Mouse (Mus musculus): ENCODE measurements around the gene Fam135a. TPM values are rescaled to one million over a fixed set of nuclear protein-coding genes. Genes with fewer than 3 reads are reported as not detected.
A peak's percentile ranks its signal among the peaks of the same experiment; 100 is the strongest.

Fam135a gene
- total RNA-seq (2014; rRNA removed) (38.0 and 44.4 TPM in 2 replicates), polyA plus RNA-seq (2015; fragmentation: Nextera tagmentation; extraction: Ambion mirVana) (19.8 and 22.0 TPM in 2 replicates)

- ATAC-seq (ENCODE audit: low FRiP score): peak; percentile 96
- DNase-seq (ENCODE audit: low spot score): peak; percentile 97
- no peaks in the 10 kb centered on the region for H3K9me3 ChIP-seq (ENCODE audit: low read length)
- H3K4me2 ChIP-seq (ENCODE audit: low read depth, low read length, poor library complexity, severe bottlenecking): peak within 1 kb of the TSS; percentile 69
- no peaks in the 10 kb centered on the region for H3K36me3 ChIP-seq (ENCODE audit: insufficient read depth, low read length)
- H3K4me1 ChIP-seq (ENCODE audit: insufficient read depth, low read length): no peaks in the 10 kb centered on the region
- peak within 1 kb of the TSS; percentile 92 for H3K4me3 ChIP-seq (ENCODE audit: low read depth, low read length)
- under 1% methylated on average over 59 of the region's 88 CpGs for WGBS
- TF ChIP-seq CTCF (IDR thresholded peaks at IDR 0.05): no peak
- H3K9ac ChIP-seq (replicated peaks; ENCODE audit: low read length, poor library complexity, severe bottlenecking): peak within 1 kb of the TSS; percentile 93
- H3K27me3 ChIP-seq (ENCODE audit: insufficient read depth, low read length): no peaks in the 10 kb centered on the region
- H3K27ac ChIP-seq (ENCODE audit: low read depth, low read length): peak within 1 kb of the TSS; percentile 78
Observed at GRCm38 (mm10) chr1:24099926-24100869, at the start of gene Fam135a. Gene Fam135a (minus strand): TSS chr1:24100341.

- Histone ChIP-seq H3K4me3 (ENCODE audit: low read depth, low read length) (no peak overlapping the region), H3K4me2 (ENCODE audit: low read depth, low read length, poor library complexity, severe bottlenecking) (no peak overlapping the region), H3K27ac (ENCODE audit: low read depth, low read length) (no peak overlapping the region), H3K9me3 (ENCODE audit: low read length) (no peaks in the 10 kb centered on the region), H3K4me1 (ENCODE audit: insufficient read depth, low read length) (no peaks in the 10 kb centered on the region), H3K27me3 (ENCODE audit: insufficient read depth, low read length) (no peaks in the 10 kb centered on the region), H3K36me3 (ENCODE audit: insufficient read depth, low read length) (no peaks in the 10 kb centered on the region), H3K9ac (replicated peaks; ENCODE audit: low read length, poor library complexity, severe bottlenecking) (no peak overlapping the region)
- TF ChIP-seq CTCF (IDR thresholded peaks at IDR 0.05): no peak
- WGBS: 67% methylated on average over 8 of the region's 8 CpGs
- DNase-seq (ENCODE audit: low spot score) (peak; percentile 12), ATAC-seq (ENCODE audit: low FRiP score) (no peak)
Observed at GRCm38 (mm10) chr1:24143504-24143903, 43.4 kb upstream of the Fam135a start.

- Histone ChIP-seq H3K36me3 (ENCODE audit: insufficient read depth, low read length) (no peaks in the 10 kb centered on the region), H3K27ac (ENCODE audit: low read depth, low read length) (no peak overlapping the region), H3K27me3 (ENCODE audit: insufficient read depth, low read length) (no peaks in the 10 kb centered on the region), H3K4me1 (ENCODE audit: insufficient read depth, low read length) (no peaks in the 10 kb centered on the region), H3K4me2 (ENCODE audit: low read depth, low read length, poor library complexity, severe bottlenecking) (no peak overlapping the region), H3K9ac (replicated peaks; ENCODE audit: low read length, poor library complexity, severe bottlenecking) (no peak overlapping the region), H3K9me3 (ENCODE audit: low read length) (no peaks in the 10 kb centered on the region), H3K4me3 (ENCODE audit: low read depth, low read length) (no peak overlapping the region)
- no peak for TF ChIP-seq CTCF (IDR thresholded peaks at IDR 0.05)
- DNase-seq (ENCODE audit: low spot score): no peak
- 48% methylated on average over 6 of the region's 6 CpGs for WGBS
- no peak for ATAC-seq (ENCODE audit: low FRiP score)
Observed at GRCm38 (mm10) chr1:24140555-24140954, 40.4 kb upstream of the Fam135a start.

- Histone ChIP-seq H3K27me3 (ENCODE audit: insufficient read depth, low read length) (no peaks in the 10 kb centered on the region), H3K4me1 (ENCODE audit: insufficient read depth, low read length) (no peaks in the 10 kb centered on the region), H3K36me3 (ENCODE audit: insufficient read depth, low read length) (no peaks in the 10 kb centered on the region), H3K27ac (ENCODE audit: low read depth, low read length) (no peak overlapping the region), H3K9ac (replicated peaks; ENCODE audit: low read length, poor library complexity, severe bottlenecking) (no peak overlapping the region), H3K4me3 (ENCODE audit: low read depth, low read length) (no peak overlapping the region), H3K4me2 (ENCODE audit: low read depth, low read length, poor library complexity, severe bottlenecking) (no peak overlapping the region), H3K9me3 (ENCODE audit: low read length) (no peaks in the 10 kb centered on the region)
- ATAC-seq (ENCODE audit: low FRiP score): no peak
- peak; percentile 83 for TF ChIP-seq CTCF (IDR thresholded peaks at IDR 0.05)
- whole genome bisulfite sequencing: 17% methylated on average over 3 of the region's 3 CpGs
- DNase-seq (ENCODE audit: low spot score): peak; percentile 25
Observed at GRCm38 (mm10) chr1:24137133-24137532, 37.0 kb upstream of the Fam135a start.

GRCm38 (mm10) chr1:24134792-24135191 lies 34.7 kb upstream of the Fam135a start:
- no peak overlapping the region for H3K27ac ChIP-seq (ENCODE audit: low read depth, low read length)
- H3K36me3 ChIP-seq (ENCODE audit: insufficient read depth, low read length): no peaks in the 10 kb centered on the region
- DNase-seq (ENCODE audit: low spot score) (peak; percentile 78), ATAC-seq (ENCODE audit: low FRiP score) (peak; percentile 58)
- no peak overlapping the region for H3K4me2 ChIP-seq (ENCODE audit: low read depth, low read length, poor library complexity, severe bottlenecking)
- H3K27me3 ChIP-seq (ENCODE audit: insufficient read depth, low read length): no peaks in the 10 kb centered on the region
- no peaks in the 10 kb centered on the region for H3K4me1 ChIP-seq (ENCODE audit: insufficient read depth, low read length)
- peak; percentile 84 for TF ChIP-seq CTCF (IDR thresholded peaks at IDR 0.05)
- 0% methylated on average over 1 of the region's 1 CpGs for WGBS
- no peaks in the 10 kb centered on the region for H3K9me3 ChIP-seq (ENCODE audit: low read length)
- H3K4me3 ChIP-seq (ENCODE audit: low read depth, low read length): no peak overlapping the region
- no peak overlapping the region for H3K9ac ChIP-seq (replicated peaks; ENCODE audit: low read length, poor library complexity, severe bottlenecking)

- Histone ChIP-seq H3K36me3 (ENCODE audit: insufficient read depth, low read length) (no peaks in the 10 kb centered on the region), H3K4me3 (ENCODE audit: low read depth, low read length) (peak overlapping the region; percentile 11; the same call in 1 of the 2 replicates), H3K9me3 (ENCODE audit: low read length) (no peaks in the 10 kb centered on the region), H3K4me1 (ENCODE audit: insufficient read depth, low read length) (no peaks in the 10 kb centered on the region), H3K27me3 (ENCODE audit: insufficient read depth, low read length) (no peaks in the 10 kb centered on the region), H3K27ac (ENCODE audit: low read depth, low read length) (no peak overlapping the region), H3K9ac (replicated peaks; ENCODE audit: low read length, poor library complexity, severe bottlenecking) (no peak overlapping the region), H3K4me2 (ENCODE audit: low read depth, low read length, poor library complexity, severe bottlenecking) (peak overlapping the region; percentile 20; the same call in 1 of the 2 replicates)
- 40% methylated on average over 19 of the region's 19 CpGs for WGBS
- DNase-seq (ENCODE audit: low spot score) (no peak), ATAC-seq (ENCODE audit: low FRiP score) (no peak)
- TF ChIP-seq CTCF (IDR thresholded peaks at IDR 0.05): no peak
Observed at GRCm38 (mm10) chr1:24133853-24134252, 33.7 kb upstream of the Fam135a start.

Measured in midbrain, postnatal 0 days (tissue).